Mouse (Mus musculus): Measurements from ENCODE around the gene Zfp575.
"Not testable (repeated sequence)": the region's sequence is repeated elsewhere in the genome, so short reads cannot be mapped to it uniquely, and the experiment has no call there.

Zfp575 gene

DNA sequence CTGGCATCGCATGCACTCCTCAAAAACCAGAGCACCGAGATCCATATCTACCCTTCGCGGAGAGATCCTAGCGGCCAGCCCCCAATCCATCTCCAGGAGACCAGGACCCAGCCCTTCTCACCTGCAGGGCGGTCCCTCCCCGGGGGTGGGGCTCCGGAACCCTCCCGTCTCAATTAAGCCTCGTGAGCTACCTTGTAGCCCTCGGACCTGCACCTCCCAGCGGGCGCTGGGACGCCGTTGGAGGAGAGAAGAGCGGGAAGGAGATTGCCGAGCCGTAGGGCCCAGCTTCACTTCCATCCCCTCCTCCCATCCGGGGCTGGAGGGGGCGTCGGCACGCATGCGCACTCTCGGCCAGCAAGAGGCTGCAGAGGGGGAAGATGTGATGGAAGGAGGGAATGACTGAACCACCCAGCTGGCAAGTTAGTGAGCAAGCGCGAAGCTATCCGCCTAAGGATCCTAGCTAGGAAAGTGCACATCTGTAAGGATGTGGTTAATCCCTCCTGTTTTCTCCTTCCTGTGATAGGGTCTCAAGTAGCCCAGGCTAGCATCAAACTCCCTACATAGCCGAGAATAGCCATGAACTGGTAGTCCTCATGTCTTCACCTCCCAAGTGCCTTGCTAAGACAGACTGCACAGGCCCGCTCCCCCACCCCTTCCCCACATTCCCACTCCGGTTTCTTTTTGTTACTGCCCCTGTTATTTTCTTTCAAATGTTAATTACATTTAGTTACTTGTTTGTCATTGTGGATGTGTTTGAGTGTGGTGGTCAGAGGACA is at the start of gene Zfp575, which contains the start of gene Ethe1:
Gene Zfp575, minus strand, starts transcription at position 312 of the 776 bp plus-strand sequence.
Gene Ethe1, plus strand, starts transcription at position 214 of the 776 bp plus-strand sequence.
- peak; percentile 76 for DNase-seq (ENCODE audit: low spot score)

DNA sequence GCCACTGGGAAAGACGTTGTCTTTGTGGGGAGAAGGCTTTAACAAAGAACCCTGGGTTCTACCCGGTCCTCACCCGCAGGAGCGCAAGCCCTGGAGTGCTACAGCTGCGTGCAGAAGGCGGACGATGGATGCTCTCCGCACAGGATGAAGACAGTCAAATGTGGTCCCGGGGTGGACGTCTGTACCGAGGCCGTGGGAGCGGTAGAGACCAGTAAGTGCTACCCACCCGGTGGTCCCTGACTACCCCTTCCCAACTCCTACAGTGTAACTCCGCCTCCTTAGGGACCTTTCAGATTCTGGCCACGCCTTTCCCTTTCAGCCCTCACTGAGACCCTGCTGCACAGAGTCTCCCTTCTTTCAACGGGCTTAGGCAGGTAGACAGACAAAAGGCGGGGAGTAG is 49.6 kb upstream of the Zfp575 start:
- no peak for DNase-seq (ENCODE audit: low spot score)

DNA sequence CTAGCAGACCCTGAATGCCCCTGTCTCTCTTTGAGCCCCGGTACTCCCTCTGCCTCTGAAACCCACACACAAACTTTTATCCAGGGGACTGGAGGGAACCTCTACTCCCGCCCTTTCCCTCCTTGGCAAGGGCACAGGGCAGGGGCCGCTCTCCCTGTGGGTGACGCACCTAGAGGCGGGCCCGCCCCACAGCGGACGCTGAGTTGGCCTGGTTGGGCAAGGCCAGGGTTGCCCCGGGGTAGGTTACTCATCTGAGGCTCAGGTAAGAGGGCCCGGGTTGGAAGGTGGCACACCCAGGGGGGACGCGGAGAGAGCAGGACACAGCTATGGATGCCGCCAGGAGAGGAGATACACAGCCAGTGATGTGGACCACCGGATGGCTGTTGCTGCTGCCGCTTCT is 48.8 kb upstream of the Zfp575 start, which contains the start of gene Lypd3:
Gene Lypd3, plus strand, starts transcription at position 287 of the 400 bp plus-strand sequence.
- DNase-seq (ENCODE audit: low spot score) = no peak

DNA sequence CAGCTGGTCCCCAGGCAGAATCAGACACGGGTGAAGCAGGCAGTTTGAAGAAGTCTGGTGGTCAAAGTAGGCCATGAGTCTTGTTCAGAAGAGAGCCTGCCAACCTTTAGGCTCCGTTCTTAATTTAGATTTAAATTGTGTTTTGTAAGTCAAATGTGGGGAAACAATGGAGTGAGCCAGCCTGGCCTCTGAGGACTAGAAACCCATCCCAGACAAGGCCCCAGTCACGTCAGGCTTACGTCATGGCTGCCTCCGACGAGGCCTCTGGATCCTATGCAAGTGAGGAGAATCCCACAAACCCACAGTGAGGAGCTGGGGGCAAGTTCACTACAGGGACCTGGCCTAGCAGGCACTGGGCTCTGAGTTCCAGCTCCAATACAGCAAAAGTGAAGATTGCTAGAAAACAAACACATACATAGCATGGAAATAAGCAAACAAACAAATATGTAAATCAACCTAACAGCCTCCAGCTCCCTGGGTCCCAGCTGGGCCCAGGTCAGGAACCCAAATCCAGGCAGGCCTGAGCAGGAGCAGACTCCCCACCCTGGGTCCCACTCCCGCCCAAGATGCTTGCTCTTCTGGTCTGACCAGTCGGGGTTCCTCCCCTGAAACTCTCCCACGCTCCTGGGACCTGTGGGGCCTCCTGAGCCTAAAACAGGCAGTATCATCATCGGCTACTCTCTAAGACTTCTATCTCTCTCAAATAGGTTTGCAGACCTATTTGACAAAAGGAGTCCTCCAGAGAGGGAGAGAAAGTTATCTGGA is 42.9 kb upstream of the Zfp575 start:
- DNase-seq (ENCODE audit: low spot score) = no peak

DNA sequence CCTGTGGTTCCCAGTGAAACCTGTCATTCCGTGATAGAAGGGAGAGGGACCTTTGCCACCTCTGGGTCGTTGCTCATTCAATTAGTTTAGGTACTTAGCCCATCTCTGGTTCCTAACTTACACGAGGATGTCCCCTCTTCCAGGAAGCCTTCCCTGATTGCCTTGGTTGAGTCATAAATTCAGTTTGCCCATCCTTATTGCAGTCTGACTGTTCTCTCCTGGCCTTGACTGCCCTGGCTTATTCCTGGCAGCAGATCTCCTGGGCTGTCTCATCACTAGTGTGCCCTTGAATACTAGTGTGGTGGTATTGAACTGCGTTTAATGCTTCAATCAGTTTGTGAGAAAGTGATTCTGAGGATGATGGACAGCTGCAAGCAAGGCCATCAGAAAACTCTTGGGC is 42.2 kb upstream of the Zfp575 start:
- no peak for DNase-seq (ENCODE audit: low spot score)

DNA sequence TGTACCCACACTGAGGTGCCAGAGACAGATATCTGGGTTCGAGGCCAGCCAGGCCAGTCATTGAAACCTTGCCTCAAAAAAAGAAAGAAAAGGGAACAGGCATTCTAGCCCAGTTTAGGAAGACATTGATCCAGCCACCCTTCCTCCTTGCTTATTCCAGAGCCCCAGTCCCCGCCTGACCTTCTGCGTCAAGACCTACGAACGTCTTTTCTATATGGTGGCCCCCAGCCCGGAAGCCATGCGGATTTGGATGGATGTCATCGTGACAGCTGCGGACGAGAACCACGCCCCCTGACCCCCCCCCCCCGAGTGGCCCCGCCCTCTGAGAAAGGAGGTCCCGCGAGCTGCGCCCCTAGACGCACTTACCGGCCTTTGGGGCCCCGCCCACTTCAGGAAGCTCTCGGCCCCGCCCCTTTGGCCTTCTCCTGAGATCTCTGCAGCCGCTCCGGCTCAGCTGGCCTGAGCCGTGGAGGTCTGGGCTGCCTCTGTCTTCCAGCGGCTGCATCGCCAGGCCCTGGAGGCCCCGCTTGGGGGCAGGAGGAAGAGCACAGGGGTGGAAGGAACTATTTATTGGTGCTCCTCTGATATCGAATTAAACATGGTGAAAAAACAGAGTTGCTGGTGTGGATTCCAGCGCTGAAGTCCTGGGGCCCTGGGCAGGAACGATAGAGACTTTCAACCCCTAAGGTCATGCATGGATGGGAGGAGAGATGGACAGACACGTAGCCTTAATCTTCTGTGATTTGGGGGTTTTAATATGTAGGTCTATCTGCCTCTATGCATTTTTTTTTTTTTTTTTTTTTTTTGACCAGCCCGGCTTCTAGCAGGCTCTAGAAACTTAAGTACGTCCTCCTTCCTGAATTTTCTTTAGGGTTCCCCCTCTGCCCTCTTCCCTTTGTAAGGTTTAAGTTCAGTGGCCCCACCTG is 41.5 kb upstream of the Zfp575 start:
- peak; percentile 69 for DNase-seq (ENCODE audit: low spot score)

DNA sequence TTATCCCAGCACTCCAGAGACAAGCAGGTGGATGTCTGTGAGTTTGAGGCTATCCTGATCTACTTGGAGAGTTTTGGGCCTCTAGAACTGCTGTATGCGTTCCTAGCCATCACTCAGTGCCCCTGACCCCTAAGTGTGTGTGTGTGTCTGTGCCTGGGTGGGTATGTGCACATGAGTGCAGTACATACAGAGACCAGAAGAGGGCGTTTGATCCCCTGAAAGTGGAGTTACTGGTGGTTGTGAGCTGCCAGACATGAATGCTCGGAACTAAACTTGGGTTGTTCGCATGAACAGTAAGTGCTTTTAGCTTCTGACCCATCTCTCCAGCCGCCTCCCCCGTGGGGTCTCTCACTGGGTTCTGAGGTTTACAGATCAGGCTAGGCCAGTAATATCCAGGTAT is 35.5 kb upstream of the Zfp575 start:
- DNase-seq (ENCODE audit: low spot score) = no peak

DNA sequence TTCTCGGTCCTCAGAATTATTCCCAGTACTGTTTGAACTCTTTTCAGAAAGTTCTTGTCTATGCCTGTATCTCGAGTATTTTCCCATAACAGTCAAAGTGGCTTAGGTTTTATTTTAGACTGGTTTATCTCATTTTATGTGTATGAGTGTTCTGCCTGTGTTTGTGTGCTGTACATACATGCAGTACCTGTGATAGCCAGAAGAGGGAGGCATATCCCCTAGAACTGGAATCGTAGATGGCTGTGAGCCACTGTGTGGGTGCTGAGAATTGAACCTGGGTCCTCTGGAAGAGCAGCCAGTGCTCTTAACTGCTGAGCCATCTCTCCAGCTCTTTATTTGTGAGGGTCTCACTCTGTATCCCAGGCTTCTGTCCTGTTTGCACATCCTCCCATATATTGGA is 33.8 kb upstream of the Zfp575 start:
- no peak for DNase-seq (ENCODE audit: low spot score)

DNA sequence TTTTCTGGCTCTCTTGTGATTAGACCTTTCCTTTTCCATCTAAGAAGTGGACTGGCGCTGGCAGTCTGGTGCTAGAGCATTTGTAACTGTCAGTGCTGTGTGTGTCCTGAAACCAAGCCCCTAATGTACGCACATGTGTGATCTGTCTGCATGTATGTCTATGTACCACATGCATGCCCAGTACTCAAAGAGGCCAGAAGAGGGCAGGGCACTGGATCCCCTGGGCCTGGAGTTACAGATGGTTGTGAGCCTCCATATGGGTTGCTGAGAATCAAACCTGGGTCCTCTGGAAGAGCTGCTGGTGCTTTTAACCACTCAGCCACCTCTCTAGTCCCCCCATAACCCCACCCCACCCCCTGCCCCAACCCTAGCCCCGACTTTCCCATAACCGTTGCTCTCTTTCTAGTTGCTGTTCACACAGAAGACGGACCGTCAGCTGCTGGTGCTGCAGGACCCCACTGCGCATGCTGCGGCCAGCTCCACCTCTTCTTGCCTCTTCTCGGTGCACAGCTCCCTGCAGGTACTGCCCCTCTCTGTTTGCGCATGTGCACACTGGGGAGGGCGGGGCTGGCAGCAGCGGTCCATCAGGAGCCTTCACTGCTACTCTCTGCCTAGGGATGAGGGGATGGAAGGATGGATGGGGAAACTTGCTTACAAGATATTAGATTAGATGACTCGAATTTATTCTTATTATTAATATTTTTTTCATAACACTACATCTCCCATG is 32.4 kb upstream of the Zfp575 start:
- no peak for DNase-seq (ENCODE audit: low spot score)

DNA sequence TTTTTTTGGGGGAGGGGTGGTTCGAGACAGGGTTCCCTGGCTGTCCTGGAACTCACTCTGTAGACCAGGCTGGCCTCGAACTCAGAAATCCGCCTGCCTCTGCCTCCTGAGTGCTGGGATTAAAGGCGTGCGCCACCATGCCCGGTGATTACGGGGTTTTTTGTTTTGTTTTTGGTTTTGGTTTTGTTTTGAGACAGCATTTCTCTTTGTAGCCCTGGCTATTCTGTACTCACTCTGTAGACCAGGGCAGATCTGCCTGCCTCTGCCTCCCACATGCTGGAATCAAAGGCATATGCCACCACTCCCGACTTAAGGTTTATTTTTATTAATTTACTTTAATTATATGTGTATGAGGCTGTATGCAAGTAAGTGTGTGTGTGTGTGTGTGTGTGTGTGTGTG is 30.9 kb upstream of the Zfp575 start:
- DNase-seq (ENCODE audit: low spot score) = not testable (repeated sequence)

DNA sequence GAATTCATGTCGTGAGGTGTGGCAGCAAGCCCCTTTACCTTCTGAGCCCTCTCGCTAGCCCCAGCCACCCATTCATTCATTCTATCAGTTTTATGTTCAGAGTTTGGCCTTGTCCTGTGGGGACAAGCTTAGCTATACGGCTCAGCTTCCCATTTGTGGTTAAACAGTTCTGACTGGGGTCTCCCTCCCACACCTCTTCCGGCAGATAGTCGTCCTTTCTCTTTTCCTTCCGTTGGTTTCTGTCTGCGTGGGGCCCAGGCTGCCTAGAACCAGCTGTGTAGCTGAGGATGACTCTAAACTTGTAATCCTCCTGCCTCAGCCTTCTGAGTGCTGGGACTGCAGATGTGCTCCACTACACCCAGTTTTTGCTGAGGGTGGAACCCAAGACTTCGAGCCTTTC is 30.3 kb upstream of the Zfp575 start:
- DNase-seq (ENCODE audit: low spot score) = no peak

DNA sequence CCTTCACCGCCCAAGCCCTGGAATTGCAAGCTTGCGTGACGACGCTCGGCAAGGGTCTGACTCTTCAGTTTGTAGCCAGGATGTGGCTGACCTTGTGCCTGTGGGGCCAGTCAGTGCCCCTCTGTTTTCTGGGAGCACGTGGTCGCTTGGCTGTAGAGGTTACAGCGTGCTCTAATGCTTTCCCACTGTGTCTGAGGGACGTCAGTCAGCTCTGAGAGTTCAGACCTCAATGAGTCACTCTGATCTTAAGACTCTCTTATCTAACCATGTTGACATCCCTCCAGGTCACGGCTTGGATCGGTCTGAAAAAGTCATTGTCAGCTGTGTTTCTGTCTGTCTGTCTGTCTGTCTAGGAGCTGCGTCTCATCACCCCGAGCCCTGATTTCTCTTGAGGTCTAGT is 27.4 kb upstream of the Zfp575 start:
- no peak for DNase-seq (ENCODE audit: low spot score)

DNA sequence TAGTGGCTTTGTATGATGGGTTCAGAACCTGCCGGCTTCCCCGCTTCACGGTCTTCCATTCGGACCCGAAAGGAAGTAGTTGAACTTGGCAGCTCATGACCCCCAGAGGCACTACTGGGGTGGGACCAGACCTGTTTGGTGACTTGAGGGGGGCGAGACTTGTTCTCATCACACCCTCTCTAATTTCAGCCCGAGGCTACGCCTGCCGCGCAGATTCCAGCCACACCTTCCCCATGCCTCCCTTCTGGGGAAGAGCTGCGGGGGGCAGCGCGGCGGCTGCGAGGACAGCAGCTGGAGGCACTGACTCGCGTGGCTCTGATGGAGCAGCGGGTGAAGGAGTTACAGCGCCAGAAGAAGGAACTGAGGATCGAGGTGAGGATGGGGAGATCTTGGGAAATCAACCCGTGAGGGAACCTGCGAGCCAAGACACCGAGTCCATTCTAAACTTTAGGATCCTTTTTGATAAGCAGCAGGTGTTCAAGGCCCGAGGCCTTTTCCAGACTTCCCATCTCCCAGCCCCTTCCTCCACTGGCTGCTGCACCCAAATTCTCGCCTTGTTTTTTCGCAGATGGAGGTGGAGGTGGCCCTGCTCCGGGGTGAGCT is 25.0 kb upstream of the Zfp575 start:
- no peak for DNase-seq (ENCODE audit: low spot score)

DNA sequence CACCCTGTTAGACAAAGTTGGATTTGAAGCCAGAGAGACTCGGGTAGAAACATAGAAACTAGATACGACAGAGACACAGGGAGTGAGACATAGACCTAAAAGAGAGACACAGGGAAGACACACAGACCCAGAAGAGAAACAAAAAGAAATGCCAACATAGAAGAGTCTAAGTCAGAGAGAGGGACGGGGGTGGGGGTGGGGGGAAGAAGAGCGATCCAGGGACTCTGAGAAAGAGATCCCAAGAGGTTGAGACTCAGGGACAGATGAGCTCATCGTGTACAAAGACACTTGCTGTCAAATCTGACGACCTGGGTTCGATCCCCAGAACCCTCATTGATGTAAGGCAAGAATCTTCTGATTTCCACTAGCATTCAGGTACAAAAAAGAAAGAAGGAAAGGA is 24.3 kb upstream of the Zfp575 start:
- DNase-seq (ENCODE audit: low spot score) = no peak

DNA sequence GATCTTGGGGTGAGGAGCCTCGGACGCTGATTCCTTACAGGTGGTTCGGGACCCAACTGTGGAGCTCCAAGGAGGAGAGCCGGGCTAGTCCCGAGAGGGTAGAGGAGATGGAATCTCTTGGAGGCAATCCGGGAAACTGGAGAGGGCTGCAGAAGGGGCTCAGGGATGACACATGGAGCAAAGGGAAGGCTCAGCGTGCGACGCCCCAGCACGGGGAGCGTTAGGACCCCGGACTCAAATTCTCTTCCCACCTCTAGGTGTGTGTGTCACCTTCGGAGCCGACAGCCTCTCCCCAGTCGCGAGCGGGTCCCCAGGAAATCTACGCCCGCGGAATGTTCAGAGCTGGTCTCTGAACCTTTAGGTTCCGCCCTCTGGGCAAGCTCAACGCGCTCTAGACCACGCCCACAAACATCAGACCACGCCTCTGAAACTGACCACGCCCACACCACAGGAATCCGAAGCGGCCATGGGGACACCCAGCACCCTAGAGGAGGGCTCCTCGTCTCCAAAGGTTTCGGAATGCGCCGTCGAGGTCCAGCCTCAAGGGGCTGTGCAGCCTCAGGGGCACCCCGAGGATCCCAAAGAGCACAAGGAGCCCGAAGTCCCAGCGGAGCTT is 23.5 kb upstream of the Zfp575 start:
- DNase-seq (ENCODE audit: low spot score) = peak; percentile 74

DNA sequence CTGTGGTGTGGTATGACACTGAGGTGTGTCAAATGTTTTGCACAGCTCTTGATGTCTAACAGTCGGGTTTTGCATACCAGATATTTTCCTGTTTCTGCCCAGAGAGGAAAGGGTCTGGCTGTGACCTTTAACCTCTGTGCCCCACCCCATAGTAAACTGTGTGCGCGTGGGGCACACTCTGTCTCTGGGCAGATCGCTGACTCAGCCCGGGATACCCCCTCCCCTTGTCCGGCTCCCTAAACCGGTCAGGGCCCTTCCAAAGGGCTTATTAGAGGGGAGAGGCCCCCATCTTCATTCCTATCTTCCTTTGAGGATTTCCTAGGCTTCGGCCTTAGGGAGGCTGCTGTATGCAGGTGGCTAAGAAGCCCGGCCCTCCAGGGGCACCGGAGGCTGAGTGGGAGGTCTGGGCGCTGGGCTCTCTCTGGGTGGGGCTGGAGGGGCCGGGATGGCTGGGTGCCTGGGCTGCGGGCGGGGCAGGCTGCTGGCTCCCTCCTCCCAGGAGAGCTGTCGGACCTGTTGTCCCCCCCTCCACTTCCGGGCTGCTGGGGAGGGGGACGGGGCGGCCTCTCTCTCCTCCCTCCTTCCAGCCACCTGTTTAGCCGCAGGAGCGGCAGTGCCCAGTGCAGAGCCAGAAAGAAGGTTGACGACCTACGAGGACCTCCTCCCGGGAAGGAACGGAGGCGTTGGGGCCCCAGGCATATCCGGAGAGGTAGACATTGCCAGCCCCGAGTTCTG is 22.9 kb upstream of the Zfp575 start, which contains the start of gene Phldb3:
Gene Phldb3, plus strand, starts transcription at position 620 of the 735 bp plus-strand sequence.
- DNase-seq (ENCODE audit: low spot score) = no peak

DNA sequence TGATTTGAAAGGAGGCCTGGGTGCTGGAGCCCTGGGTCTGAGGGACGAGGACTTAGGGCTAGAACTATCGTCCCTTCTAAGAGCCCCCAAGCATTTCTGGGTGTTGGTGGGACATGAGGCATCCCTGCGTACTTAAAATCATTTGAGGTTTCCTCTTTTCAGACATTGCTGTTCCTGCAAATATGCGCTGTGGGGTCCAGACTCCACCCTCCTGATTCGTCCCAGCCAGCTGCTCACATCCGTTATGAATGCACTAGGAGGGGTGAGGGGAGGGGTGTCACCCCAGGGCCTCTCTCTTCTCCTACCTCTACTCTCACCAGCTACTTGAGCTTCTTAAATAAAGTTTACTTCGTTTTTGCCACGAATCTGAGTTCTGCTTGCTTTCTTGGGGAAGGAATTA is 21.1 kb upstream of the Zfp575 start:
- DNase-seq (ENCODE audit: low spot score) = no peak

DNA sequence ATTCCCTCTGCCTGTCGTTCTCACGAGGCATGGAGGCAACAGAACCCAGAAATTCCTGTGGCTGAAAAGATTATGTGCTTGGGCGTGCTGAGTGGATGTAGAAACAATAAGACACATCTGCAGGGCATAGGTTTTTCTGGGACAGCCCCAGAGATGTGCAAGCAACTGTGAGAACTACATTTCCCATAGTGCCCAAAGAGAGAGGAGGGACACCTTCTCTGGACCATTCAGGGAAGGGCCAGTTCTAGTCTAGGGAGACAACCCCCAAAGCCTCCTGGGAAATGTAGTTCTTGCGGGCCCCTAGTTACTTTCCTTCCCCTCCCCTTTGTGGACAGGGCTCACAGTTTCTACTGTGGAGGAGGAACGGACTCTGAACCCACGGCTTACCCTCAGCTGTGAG is 20.6 kb upstream of the Zfp575 start:
- peak; percentile 53 for DNase-seq (ENCODE audit: low spot score)

DNA sequence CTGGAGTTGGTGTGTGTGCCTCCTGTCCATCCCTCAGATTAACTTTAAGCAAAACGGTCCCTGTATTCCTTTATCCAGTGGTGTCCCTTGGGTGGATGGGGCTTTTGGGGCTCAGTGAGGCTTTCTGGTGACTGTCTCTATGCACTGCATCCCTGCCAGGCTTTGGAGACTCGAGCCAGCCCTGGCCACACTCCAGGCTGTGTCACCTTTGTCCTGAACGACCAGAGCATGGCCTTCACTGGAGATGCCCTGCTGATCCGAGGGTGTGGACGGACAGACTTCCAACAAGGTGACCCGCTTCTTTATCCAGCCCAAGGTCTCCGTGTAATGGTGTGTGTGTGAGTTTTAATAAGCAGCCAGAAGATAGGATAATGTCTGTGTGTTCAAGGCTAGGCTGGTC is 18.6 kb upstream of the Zfp575 start:
- no peak for DNase-seq (ENCODE audit: low spot score)

DNA sequence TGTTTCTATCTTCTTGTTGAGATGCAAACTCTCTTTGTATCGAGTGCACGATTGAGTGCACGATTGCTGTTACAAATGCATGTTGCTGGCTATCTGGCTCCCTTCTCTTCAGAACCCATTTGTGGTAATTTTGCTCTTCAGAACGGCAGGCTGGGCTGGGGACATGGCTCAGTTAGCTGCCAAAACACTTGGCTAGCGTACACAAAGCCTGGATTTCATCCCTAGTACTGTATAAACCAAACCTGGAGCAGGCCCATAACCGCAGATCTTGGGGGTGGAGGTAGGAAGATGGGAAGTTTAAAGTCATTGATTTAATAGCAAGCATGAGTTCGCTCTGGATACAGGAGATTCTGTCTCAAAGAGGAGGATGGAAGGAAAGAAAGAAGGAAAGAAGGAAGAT is 18.1 kb upstream of the Zfp575 start:
- no peak for DNase-seq (ENCODE audit: low spot score)

All from layer of hippocampus, adult 11-12 months (tissue).